Mouse (Mus musculus): ENCODE results near the gene Kctd14.
"Not testable (repeated sequence)": the region's sequence is repeated elsewhere in the genome, so short reads cannot be mapped to it uniquely, and the experiment has no call there.

The Kctd14 gene

GRCm38 (mm10) chr7:97433517-97433916, 17.6 kb upstream of the Kctd14 start:
- intact Hi-C loops (cut with DNase I), result not testable (repeated sequence)

- intact Hi-C loops (cut with DNase I), result no loop called here
Measured at GRCm38 (mm10) chr7:97434517-97434916, 16.6 kb upstream of the Kctd14 start.

- intact Hi-C loops (cut with DNase I), result no loop called here
Measured at GRCm38 (mm10) chr7:97438986-97439385, 12.1 kb upstream of the Kctd14 start.

DNA sequence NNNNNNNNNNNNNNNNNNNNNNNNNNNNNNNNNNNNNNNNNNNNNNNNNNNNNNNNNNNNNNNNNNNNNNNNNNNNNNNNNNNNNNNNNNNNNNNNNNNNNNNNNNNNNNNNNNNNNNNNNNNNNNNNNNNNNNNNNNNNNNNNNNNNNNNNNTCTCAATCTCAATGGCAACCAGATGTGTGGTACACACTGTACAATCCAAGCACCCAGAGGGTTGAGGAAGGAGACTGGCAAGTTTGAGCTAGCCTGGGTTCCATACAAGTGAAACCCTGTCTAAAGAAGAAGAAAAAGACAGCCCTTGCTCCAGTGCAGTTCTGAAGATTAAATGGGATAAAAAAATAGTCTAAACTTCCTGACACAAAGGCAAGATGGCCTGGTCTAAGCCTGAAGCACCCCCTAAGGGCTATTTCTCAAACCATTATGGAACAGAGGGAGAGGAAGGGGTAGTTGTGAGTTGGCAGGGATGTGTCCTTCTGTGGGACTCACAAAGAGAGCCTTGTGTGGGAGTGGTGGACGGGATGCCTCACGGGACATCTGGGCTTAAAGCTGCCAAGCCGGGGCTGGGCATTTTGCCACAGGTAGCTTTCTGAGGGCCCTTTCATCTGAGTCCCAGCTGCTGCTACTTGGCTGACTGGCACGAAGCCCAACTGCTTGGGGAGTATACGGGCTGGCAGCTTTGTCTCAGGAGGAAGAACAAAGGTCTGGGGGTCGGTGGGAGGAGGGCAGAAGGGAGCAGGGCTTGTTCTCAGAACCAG, 4.8 kb upstream of the Kctd14 start:
- intact Hi-C loops (cut with DNase I), result no loop called here

DNA sequence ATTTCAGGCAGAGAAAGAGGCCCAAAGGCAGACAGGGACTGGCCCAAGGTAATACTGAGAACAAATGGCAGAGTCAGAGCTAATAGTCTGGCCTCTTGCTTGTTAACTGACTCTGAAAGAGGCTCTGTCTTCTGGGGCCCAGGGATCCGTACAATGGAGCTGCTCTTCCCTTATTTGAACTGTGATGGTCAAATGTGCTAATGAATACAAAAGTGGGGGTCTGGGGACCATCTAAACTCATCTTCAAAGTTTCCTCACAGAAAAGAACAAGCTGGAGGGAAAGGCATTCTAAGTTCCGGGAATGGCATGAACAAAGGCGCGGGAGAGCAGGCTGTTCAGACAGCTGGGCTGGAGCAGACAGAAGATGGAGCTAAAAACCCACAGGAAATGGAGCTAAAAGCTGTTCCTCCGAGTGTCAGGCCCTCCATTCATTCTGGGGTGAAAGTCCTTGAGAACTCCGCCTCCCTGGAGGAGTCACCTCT, 4.0 kb upstream of the Kctd14 start:
- intact Hi-C loops (cut with DNase I), result no loop called here

GRCm38 (mm10) chr7:97452196-97452595, 1.1 kb downstream of the Kctd14 start:
- intact Hi-C loops (cut with DNase I), result no loop called here

DNA sequence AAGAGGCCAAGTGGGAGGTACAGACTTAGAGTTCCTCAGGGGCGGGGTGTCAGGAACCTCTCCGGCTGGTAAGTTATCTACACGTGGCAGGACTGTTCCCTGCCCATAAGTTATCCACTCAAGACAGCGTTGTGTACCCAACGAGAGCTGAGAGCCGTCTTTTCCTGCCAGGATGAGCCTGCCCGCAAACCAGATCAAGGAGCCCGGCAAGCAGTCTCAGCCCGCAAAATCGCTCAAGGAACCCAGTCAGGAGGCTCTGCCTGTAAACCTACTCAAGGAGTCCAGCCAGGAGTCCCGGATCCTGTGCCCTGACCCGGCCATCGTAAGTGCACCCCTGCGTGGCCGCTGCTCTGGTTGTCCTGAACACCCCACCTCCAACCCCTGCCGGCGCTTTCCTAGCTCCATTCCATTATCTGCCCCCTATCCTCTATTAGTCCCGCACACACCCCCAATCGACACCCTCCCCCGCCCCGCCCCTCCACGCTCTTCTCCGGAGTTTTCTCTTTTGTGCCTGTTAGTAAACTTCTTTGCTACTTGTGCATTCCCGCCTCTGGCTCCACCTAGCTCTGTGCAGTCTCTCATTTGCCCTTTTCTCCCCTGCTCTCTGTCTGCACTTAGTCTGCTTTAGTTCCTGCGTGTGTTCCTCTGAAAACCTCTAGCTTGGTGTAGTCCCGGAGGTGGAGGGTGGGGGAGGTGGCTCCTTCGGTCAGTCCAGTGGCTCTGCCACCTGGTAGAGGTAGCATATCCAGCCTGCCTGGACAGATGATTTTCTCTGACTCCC, 2.2 kb downstream of the Kctd14 start:
- intact Hi-C loops (cut with DNase I), result no loop called here

GRCm38 (mm10) chr7:97454795-97455194, 3.7 kb downstream of the Kctd14 start:
- intact Hi-C loops (cut with DNase I), result no loop called here

DNA sequence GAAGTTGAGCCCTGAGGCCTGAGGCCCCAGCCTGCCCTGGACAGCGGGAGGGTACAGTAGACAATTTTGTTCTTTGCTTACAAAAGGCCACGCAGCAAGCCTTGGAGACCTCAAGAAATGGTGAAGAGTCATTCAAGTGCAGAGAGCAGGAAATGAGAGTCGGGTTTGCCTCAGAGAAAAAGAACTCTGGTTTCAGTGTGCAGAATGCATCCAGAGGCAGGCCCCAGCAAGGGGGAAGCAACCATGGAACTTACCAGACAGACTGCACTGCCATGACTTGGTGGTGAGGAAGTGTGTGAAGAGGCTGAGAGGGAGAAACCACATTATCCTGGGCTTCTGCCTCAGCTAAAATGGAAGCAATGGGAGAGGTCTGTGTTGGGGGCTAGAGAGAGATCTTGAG, 4.5 kb downstream of the Kctd14 start:
- intact Hi-C loops (cut with DNase I), result no loop called here

- intact Hi-C loops (cut with DNase I), result no loop called here
Measured at GRCm38 (mm10) chr7:97473001-97473400, 21.9 kb downstream of the Kctd14 start.

- intact Hi-C loops (cut with DNase I), result no loop called here
Measured at GRCm38 (mm10) chr7:97479349-97479748, 28.2 kb downstream of the Kctd14 start.

DNA sequence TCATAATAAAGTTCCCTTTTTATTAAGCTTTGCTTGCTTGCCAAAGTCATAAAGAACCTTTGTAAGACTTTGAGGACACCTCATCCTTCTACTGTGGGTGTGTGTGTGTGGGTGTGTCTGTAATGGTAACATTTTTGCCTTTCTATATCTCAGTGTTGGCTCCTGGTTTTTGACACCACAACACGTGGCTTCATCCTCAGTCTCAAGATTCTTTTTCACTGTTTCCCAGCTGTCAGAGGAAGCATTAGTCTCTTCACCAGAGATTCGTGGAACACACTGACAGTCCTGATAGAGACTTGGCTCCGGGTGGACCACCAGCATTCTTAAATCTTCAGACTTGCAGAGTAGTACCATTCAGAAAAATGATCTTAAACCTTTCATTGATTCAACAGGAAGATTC, 29.2 kb downstream of the Kctd14 start:
- intact Hi-C loops (cut with DNase I), result loop anchor here (2.0 to 5.0 kb wide), 2 partner anchors 53 to 99 kb away; partner anchors contain the start of genes Aamdc and Rsf1

DNA sequence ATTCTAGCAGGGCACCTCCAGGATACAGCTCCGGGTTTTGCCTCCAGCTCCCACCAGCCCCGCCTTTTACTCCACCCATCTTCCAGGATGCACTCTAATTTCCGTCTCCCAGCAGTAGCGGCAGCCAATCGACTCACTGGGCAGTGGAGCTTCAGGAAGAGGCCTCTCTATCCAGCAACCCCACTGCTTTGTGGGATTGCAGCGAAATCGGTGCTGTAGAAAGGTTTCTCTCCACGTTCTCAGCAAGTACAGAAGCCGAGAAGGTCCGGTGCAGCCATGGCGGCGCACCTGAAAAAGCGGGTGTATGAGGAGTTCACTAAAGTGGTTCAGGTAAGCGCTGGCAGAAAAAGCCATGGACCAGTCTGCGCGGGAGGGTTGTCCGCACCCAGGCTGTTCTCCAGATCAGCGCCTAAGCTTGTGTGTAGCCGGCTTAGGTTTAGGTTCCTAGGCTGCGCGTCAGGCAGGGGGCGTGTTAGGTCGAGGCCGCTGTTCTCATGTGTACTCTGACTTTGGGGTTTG, 29.8 kb downstream of the Kctd14 start, which contains the start of gene Ints4:
TSS of gene Ints4 (plus strand) at position 136 of the 519 bp plus-strand sequence.
- intact Hi-C loops (cut with DNase I), result loop anchor here (2.0 to 5.0 kb wide), 2 partner anchors 54 to 98 kb away; partner anchors contain the start of genes Aamdc and Rsf1

GRCm38 (mm10) chr7:97483378-97483777, 32.3 kb downstream of the Kctd14 start:
- intact Hi-C loops (cut with DNase I), result loop anchor here (5.0 kb wide), 1 partner anchor 56 kb away; no protein-coding TSS in a partner anchor

- intact Hi-C loops (cut with DNase I), result no loop called here
Measured at GRCm38 (mm10) chr7:97491157-97491556, 40.0 kb downstream of the Kctd14 start.

DNA sequence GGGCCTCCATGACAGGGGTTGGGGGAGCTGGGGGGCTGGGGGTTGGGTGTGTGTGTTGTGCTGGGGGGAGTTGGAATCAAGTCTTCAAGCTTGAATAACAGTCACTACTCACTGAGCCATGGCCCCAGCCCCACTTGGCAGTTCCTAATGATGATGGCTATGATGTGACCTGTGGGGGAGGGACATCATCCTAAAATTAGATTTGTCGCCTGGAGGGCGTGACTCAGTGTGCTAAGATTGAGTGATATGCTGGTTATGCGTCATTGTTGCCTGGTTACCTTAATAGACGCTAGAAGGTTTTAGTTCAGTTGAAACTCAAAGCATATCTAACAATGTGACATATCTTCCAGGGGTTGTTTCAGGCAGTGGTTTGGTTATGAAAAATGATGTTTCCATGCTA, 41.3 kb downstream of the Kctd14 start:
- intact Hi-C loops (cut with DNase I), result no loop called here

- intact Hi-C loops (cut with DNase I), result no loop called here
Measured at GRCm38 (mm10) chr7:97495052-97495451, 43.9 kb downstream of the Kctd14 start.

- intact Hi-C loops (cut with DNase I), result no loop called here
Measured at GRCm38 (mm10) chr7:97500555-97501209, 49.6 kb downstream of the Kctd14 start.
